Mouse (Mus musculus) ES-CJ7 (cell line): ENCODE results near the gene Tpx2.

Experiments
- DNase-seq: peaks from one replicate; pipeline ENCODE4 v3.0.0; 2011; ENCODE audit warnings: low read depth, low spot score

Tpx2 gene

GRCm38 (mm10) chr2:152914310-152915120, 66.8 kb downstream of the Tpx2 start:
- peak; percentile 84 for DNase-seq

GRCm38 (mm10) chr2:152915453-152915852, 67.7 kb downstream of the Tpx2 start:
- DNase-seq = no peak

GRCm38 (mm10) chr2:152916111-152916510, 68.3 kb downstream of the Tpx2 start:
- no peak for DNase-seq

GRCm38 (mm10) chr2:152917671-152918070, 69.9 kb downstream of the Tpx2 start:
- DNase-seq = no peak

- peak; percentile 21 for DNase-seq
Measured at GRCm38 (mm10) chr2:152922376-152922775, 74.6 kb downstream of the Tpx2 start.

GRCm38 (mm10) chr2:152923621-152924020, 75.9 kb downstream of the Tpx2 start:
- no peak for DNase-seq

GRCm38 (mm10) chr2:152924128-152924527, 76.4 kb downstream of the Tpx2 start:
- DNase-seq = no peak

- no peak for DNase-seq
Measured at GRCm38 (mm10) chr2:152924543-152924942, 76.8 kb downstream of the Tpx2 start.

GRCm38 (mm10) chr2:152925189-152925872, 77.6 kb downstream of the Tpx2 start:
- DNase-seq = no peak

GRCm38 (mm10) chr2:152926896-152927295, 79.1 kb downstream of the Tpx2 start:
- no peak for DNase-seq

- no peak for DNase-seq
Measured at GRCm38 (mm10) chr2:152927371-152927770, 79.6 kb downstream of the Tpx2 start.

- no peak for DNase-seq
Measured at GRCm38 (mm10) chr2:152928219-152928987, 80.6 kb downstream of the Tpx2 start.

GRCm38 (mm10) chr2:152928988-152929370, 81.2 kb downstream of the Tpx2 start:
- DNase-seq = no peak

GRCm38 (mm10) chr2:152930276-152930675, 82.5 kb downstream of the Tpx2 start:
- DNase-seq = no peak

GRCm38 (mm10) chr2:152931456-152932160, 83.8 kb downstream of the Tpx2 start:
- DNase-seq = no peak

- DNase-seq = no peak
Measured at GRCm38 (mm10) chr2:152933048-152933447, 85.3 kb downstream of the Tpx2 start, which contains the start of gene Foxs1. Gene Foxs1, minus strand, starts transcription at chr2:152933208.

GRCm38 (mm10) chr2:152933614-152934013, 85.8 kb downstream of the Tpx2 start:
- peak; percentile 73 for DNase-seq

- DNase-seq = peak; percentile 67
Measured at GRCm38 (mm10) chr2:152939846-152940245, 92.1 kb downstream of the Tpx2 start.

GRCm38 (mm10) chr2:152941106-152941505, 93.3 kb downstream of the Tpx2 start:
- no peak for DNase-seq

GRCm38 (mm10) chr2:152941776-152942175, 94.0 kb downstream of the Tpx2 start:
- DNase-seq = no peak

- no peak for DNase-seq
Measured at GRCm38 (mm10) chr2:152942898-152943515, 95.2 kb downstream of the Tpx2 start.
